Mouse (Mus musculus) lung, postnatal 0 days (tissue): Measurements from ENCODE around the gene Cfdp1. TPM values are rescaled to one million over a fixed set of nuclear protein-coding genes. Genes with fewer than 3 reads are reported as not detected.
A peak's percentile ranks its signal among the peaks of the same experiment; 100 is the strongest.

Experiments
- ATAC-seq: fragments of 200-750 bp; cut with Nextera tagmentation; 2 replicates; pipeline ENCODE4 v1.8.0; 2017; ENCODE audit warnings: moderate library complexity
- DNase-seq: peaks from one replicate; pipeline ENCODE4 v3.0.0-alpha.2; 2016; ENCODE audit warnings: low spot score
- H3K27ac ChIP-seq: fragments of 300-500 bp; sonication (generic); 2 replicates; pipeline ENCODE4 v1.5.1; 2014; ENCODE audit warnings: antibody characterized with exemption, mild to moderate bottlenecking, low read length, mixed read lengths
- H3K27me3 ChIP-seq: fragments of 300-500 bp; sonication (generic); replicated peaks from 2 replicates; pipeline ENCODE4 v1.6.1; 2014; ENCODE audit warnings: low read length, mixed read lengths; ENCODE audit not compliant: insufficient read depth
- H3K36me3 ChIP-seq: fragments of 300-500 bp; sonication (generic); 2 replicates; pipeline ENCODE4 v1.6.1; 2014; ENCODE audit warnings: low read length, mixed read lengths; ENCODE audit not compliant: insufficient read depth
- H3K4me1 ChIP-seq: fragments of 300-500 bp; sonication (generic); 2 replicates; pipeline ENCODE4 v1.6.1; 2014; ENCODE audit warnings: antibody characterized with exemption, low read depth, low read length, mixed read lengths; ENCODE audit not compliant: insufficient read depth
- H3K4me2 ChIP-seq: fragments of 300-500 bp; sonication (generic); replicated peaks from 2 replicates; pipeline ENCODE4 v1.6.1; 2014; ENCODE audit warnings: low read depth, mild to moderate bottlenecking, low read length, moderate library complexity, mixed read lengths
- H3K4me3 ChIP-seq: fragments of 300-500 bp; sonication (generic); 2 replicates; pipeline ENCODE4 v1.5.1; 2014; ENCODE audit warnings: low read depth, low read length
- H3K9ac ChIP-seq: fragments of 300-500 bp; sonication (generic); replicated peaks from 2 replicates; pipeline ENCODE4 v1.6.1; 2014; ENCODE audit warnings: low read depth, mild to moderate bottlenecking
- H3K9me3 ChIP-seq: fragments of 300-500 bp; sonication (generic); 2 replicates; pipeline ENCODE4 v1.6.1; 2016; ENCODE audit warnings: low read length, mixed read lengths
- CTCF ChIP-seq: IDR thresholded peaks from 2 replicates; pipeline ENCODE4 v1.5.1; 2016; ENCODE audit warnings: antibody characterized with exemption, mild to moderate bottlenecking
- EP300 ChIP-seq: IDR thresholded peaks from 2 replicates; pipeline ENCODE4 v1.6.1; 2016; ENCODE audit warnings: antibody characterized with exemption, mild to moderate bottlenecking, control low read depth
- WGBS: fragments of 180-500 bp; shearing (Covaris S2); extraction: QIAGEN DNeasy Blood & Tissue Kit; methylation state at CpG from one replicate; pipeline ENCODE4 v1.1.7; 2014; 5-methylcytosine and 5-hydroxymethylcytosine counted together
- polyA plus RNA-seq: library from polyadenylated mRNA; unstranded; fragments of >200 nt; fragmentation: Nextera tagmentation; extraction: Ambion mirVana; gene quantifications from 2 replicates; pipeline ENCODE4 v1.2.1, GENCODE M21; 2015

The Cfdp1 gene
- polyA plus RNA-seq, 1 experiment from 2014 or later: 93.9 TPM

GRCm38 (mm10) chr8:111780697-111781424, 73.2 kb downstream of the Cfdp1 start:
- no peak for ATAC-seq
- Histone ChIP-seq H3K4me1 (no peaks in the 10 kb centered on the region), H3K4me2 (no peak overlapping the region), H3K9ac (no peak overlapping the region), H3K9me3 (no peaks in the 10 kb centered on the region), H3K36me3 (peaks cover 4% of the 10 kb centered on the region; the same call in 1 of the 2 replicates), H3K27me3 (no peaks in the 10 kb centered on the region), H3K27ac (no peak overlapping the region), H3K4me3 (no peak overlapping the region)
- no peak for DNase-seq
- 90% methylated on average over 10 of the region's 10 CpGs for WGBS
- TF ChIP-seq CTCF (no peak), EP300 (no peak)

- no peaks in the 10 kb centered on the region for H3K4me1 ChIP-seq
- ATAC-seq (peak; percentile 33; the same call in 1 of the 2 replicates), DNase-seq (peak; percentile 20)
- WGBS: 76% methylated on average over 7 of the region's 7 CpGs
- no peaks in the 10 kb centered on the region for H3K9me3 ChIP-seq
- no peak overlapping the region for H3K4me3 ChIP-seq
- H3K9ac ChIP-seq: no peak overlapping the region
- no peak overlapping the region for H3K27ac ChIP-seq
- TF ChIP-seq CTCF (no peak), EP300 (no peak)
- no peaks in the 10 kb centered on the region for H3K27me3 ChIP-seq
- H3K4me2 ChIP-seq: no peak overlapping the region
- peaks cover 4% of the 10 kb centered on the region; the same call in 1 of the 2 replicates for H3K36me3 ChIP-seq
Observed at GRCm38 (mm10) chr8:111779690-111780089, 74.4 kb downstream of the Cfdp1 start.

- no peak overlapping the region for H3K9ac ChIP-seq
Observed at GRCm38 (mm10) chr8:111778801-111779200, 75.3 kb downstream of the Cfdp1 start.

GRCm38 (mm10) chr8:111776492-111776891, 77.6 kb downstream of the Cfdp1 start:
- WGBS: 96% methylated on average over 4 of the region's 4 CpGs
- ATAC-seq: no peak

More at GRCm38 (mm10) chr8:111778801-111779200, 75.3 kb downstream of the Cfdp1 start:
- no peaks in the 10 kb centered on the region for H3K27me3 ChIP-seq
- H3K27ac ChIP-seq: no peak overlapping the region
- DNase-seq (peak; percentile 14), ATAC-seq (peak; percentile 41)
- H3K4me3 ChIP-seq: no peak overlapping the region
- no peaks in the 10 kb centered on the region for H3K4me1 ChIP-seq
- 66% methylated on average over 7 of the region's 7 CpGs for WGBS
- H3K4me2 ChIP-seq: no peak overlapping the region
- H3K9me3 ChIP-seq: no peaks in the 10 kb centered on the region
- no peak for TF ChIP-seq EP300
- no peak for TF ChIP-seq CTCF
- peaks cover 4% of the 10 kb centered on the region; the same call in 1 of the 2 replicates for H3K36me3 ChIP-seq

GRCm38 (mm10) chr8:111775766-111776165, 78.3 kb downstream of the Cfdp1 start:
- Histone ChIP-seq H3K27ac (no peak overlapping the region), H3K9ac (no peak overlapping the region), H3K4me1 (no peaks in the 10 kb centered on the region), H3K4me3 (no peak overlapping the region), H3K4me2 (no peak overlapping the region), H3K36me3 (peaks cover 4% of the 10 kb centered on the region; the same call in 1 of the 2 replicates), H3K9me3 (no peaks in the 10 kb centered on the region), H3K27me3 (no peaks in the 10 kb centered on the region)
- WGBS: 91% methylated on average over 6 of the region's 6 CpGs
- TF ChIP-seq CTCF: no peak
- no peak for TF ChIP-seq EP300
- DNase-seq (no peak), ATAC-seq (no peak)

More at GRCm38 (mm10) chr8:111776492-111776891, 77.6 kb downstream of the Cfdp1 start:
- no peak overlapping the region for H3K4me2 ChIP-seq
- no peak overlapping the region for H3K9ac ChIP-seq
- H3K9me3 ChIP-seq: no peaks in the 10 kb centered on the region
- DNase-seq: no peak
- peaks cover 4% of the 10 kb centered on the region; the same call in 1 of the 2 replicates for H3K36me3 ChIP-seq
- TF ChIP-seq CTCF (no peak), EP300 (no peak)
- no peaks in the 10 kb centered on the region for H3K4me1 ChIP-seq
- H3K4me3 ChIP-seq: no peak overlapping the region
- H3K27me3 ChIP-seq: no peaks in the 10 kb centered on the region
- H3K27ac ChIP-seq: no peak overlapping the region

- Histone ChIP-seq H3K4me3 (no peak overlapping the region), H3K9me3 (no peaks in the 10 kb centered on the region), H3K4me1 (no peaks in the 10 kb centered on the region), H3K36me3 (peaks cover 4% of the 10 kb centered on the region; the same call in 1 of the 2 replicates), H3K27ac (no peak overlapping the region), H3K4me2 (no peak overlapping the region), H3K27me3 (no peaks in the 10 kb centered on the region), H3K9ac (no peak overlapping the region)
- ATAC-seq (no peak), DNase-seq (no peak)
- WGBS: 94% methylated on average over 5 of the region's 5 CpGs
- no peak for TF ChIP-seq EP300
- no peak for TF ChIP-seq CTCF
Observed at GRCm38 (mm10) chr8:111773476-111773875, 80.6 kb downstream of the Cfdp1 start.
